Mouse (Mus musculus) heart, adult 2 months (tissue): ENCODE results near the gene Mettl21e.

Experiments used
- CTCF ChIP-seq: fragments of 200-600 bp; IDR thresholded peaks from 2 replicates; pipeline ENCODE4 v1.8.1; 2022; ENCODE audit warnings: antibody characterized with exemption, mild to moderate bottlenecking, moderate library complexity
- POLR2A ChIP-seq: fragments of 200-500 bp; IDR thresholded peaks from 2 replicates; pipeline ENCODE4 v1.6.1; 2011; ENCODE audit warnings: mild to moderate bottlenecking, low read depth, low read length, control low read depth; ENCODE audit not compliant: insufficient read depth

DNA sequence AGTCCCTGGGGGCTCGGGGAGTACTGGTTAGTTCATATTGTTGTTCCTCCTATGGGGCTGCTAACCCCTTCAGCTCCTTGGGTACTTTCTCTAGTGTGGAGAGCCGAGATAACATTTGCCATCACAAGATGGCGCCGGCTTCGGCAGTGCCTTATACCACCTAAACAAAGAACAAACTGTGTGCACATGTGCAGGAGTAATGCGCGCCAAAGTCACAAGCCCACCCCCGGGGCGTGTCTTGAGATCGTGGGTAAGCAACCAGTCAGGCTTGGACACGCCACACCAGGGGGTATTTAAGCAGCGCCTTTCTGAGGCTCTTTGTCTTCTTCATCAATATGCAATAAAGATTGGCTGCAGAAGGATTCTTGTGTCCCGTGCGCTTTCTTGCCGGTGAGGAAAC lies 15.9 kb downstream of the Mettl21e start:
- TF ChIP-seq POLR2A (no peak), CTCF (no peak)
